Mouse (Mus musculus): ENCODE results near the gene Phex. TPM values are rescaled to one million over a fixed set of nuclear protein-coding genes. Genes with fewer than 3 reads are reported as not detected.

Phex gene
- not detected in 2 replicates for polyA plus RNA-seq (2012; ENCODE audit: low replicate concordance)

DNA sequence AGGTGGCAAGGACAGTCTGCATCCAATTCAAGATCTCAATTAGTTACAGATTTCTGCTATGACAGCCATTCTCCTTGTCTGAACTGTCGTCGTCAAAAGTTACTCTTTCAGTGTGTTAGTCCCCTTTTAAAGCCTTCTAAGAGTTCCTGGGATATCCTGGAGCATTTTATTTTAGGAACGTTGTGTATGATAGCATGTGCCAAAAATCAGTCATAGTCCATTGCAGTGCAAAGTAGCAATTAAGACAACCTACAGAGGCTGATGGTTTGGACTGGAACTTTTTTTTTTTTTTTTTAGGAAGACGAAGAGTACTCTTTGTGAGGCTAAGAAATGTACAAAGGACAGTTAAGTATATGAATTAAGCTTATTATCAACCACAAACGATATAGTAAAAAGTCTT, at the start of gene Phex:
Phex (minus strand) TSS at position 101 of the 400 bp plus-strand sequence.

Other genes starting within 250 kb of the Phex start
- 20.1 and 26.4 TPM in 2 replicates for gene Sms, start 77.0 kb upstream of the Phex start, polyA plus RNA-seq (2012; ENCODE audit: low replicate concordance)
- gene Yy2, start 153.7 kb upstream of the Phex start, polyA plus RNA-seq (2012; ENCODE audit: low replicate concordance) = 0.09 TPM in 1 of 2 replicates, not detected in the other
- gene Mbtps2, start 183.4 kb upstream of the Phex start, polyA plus RNA-seq (2012; ENCODE audit: low replicate concordance) = 1.3 and 7.3 TPM in 2 replicates

Measured in leukemia stem cell, adult 10-12 weeks (primary cell).